Mouse (Mus musculus) MEL (cell line): ENCODE data around the gene Gdf7. TPM values are rescaled to one million over a fixed set of nuclear protein-coding genes. Genes with fewer than 3 reads are reported as not detected.

Experiments used
- DNase-seq: peaks from one replicate; pipeline ENCODE4 v3.0.0; 2011; ENCODE audit warnings: low read depth, low spot score
- H3K27ac ChIP-seq: 2 replicates; pipeline ENCODE4 v1.5.1; 2012; ENCODE audit warnings: low read depth, mild to moderate bottlenecking, control low read depth, low read length, moderate library complexity; ENCODE audit not compliant: control insufficient read depth
- H3K27me3 ChIP-seq, 2 experiments: fragments of 150-350 bp in 1 of 2; sonication (generic) in 1 of 2; 2 replicates each; pipeline ENCODE4 v1.6.1; 2012; ENCODE audit warnings: low read length in 2 of 2, mild to moderate bottlenecking in 2 of 2, improper control_type of control experiment in 1 of 2, moderate library complexity in 1 of 2; ENCODE audit not compliant: insufficient read depth in 2 of 2, control insufficient read depth in 1 of 2
- H3K36me3 ChIP-seq, 2 experiments: 2 replicates each; pipeline ENCODE4 v1.6.1; 2012 to 2014; ENCODE audit warnings: low read length in 2 of 2, improper control_type of control experiment in 1 of 2, inconsistent platforms in 1 of 2, mild to moderate bottlenecking in 1 of 2; ENCODE audit not compliant: insufficient read depth in 2 of 2, control insufficient read depth in 1 of 2
- H3K4me1 ChIP-seq, 2 experiments: fragments of 150-350 bp in 1 of 2; sonication (generic) in 1 of 2; 2 replicates each; pipeline ENCODE4 v1.6.1; 2012; ENCODE audit warnings: low read length in 2 of 2, improper control_type of control experiment in 1 of 2, mild to moderate bottlenecking in 1 of 2; ENCODE audit not compliant: insufficient read depth in 2 of 2, control insufficient read depth in 1 of 2
- H3K4me3 ChIP-seq, 2 experiments: fragments of 150-350 bp in 1 of 2; sonication (generic) in 1 of 2; 2 replicates each; pipeline ENCODE4 v1.5.1; 2012; ENCODE audit warnings: low read depth in 2 of 2, low read length in 2 of 2, mild to moderate bottlenecking in 2 of 2, moderate library complexity in 2 of 2, control low read depth in 1 of 2, improper control_type of control experiment in 1 of 2; ENCODE audit not compliant: control insufficient read depth in 1 of 2, insufficient read depth in 1 of 2
- H3K79me2 ChIP-seq: 2 replicates; pipeline ENCODE4 v1.6.1; 2012; ENCODE audit warnings: mild to moderate bottlenecking, low read length, moderate library complexity; ENCODE audit not compliant: control insufficient read depth, poor library complexity, insufficient read depth
- H3K9ac ChIP-seq: 2 replicates; pipeline ENCODE4 v1.6.1; 2012; ENCODE audit warnings: low read depth, mild to moderate bottlenecking, control low read depth, low read length, moderate library complexity; ENCODE audit not compliant: control insufficient read depth, poor library complexity, severe bottlenecking
- H3K9me3 ChIP-seq: fragments of 150-350 bp; sonication (generic); replicated peaks from 2 replicates; pipeline ENCODE4 v1.6.1; 2012; ENCODE audit warnings: mild to moderate bottlenecking, low read length, improper control_type of control experiment, moderate library complexity; ENCODE audit not compliant: insufficient read depth
- BHLHE40 ChIP-seq: IDR thresholded peaks from 2 replicates; pipeline ENCODE4 v1.6.1; 2012; ENCODE audit warnings: low read depth, mild to moderate bottlenecking, inconsistent platforms, low read length, improper control_type of control experiment, borderline replicate concordance
- ELF1 ChIP-seq: IDR thresholded peaks from 2 replicates; pipeline ENCODE4 v1.6.1; 2014; ENCODE audit warnings: low read depth, mild to moderate bottlenecking, inconsistent platforms, low read length, improper control_type of control experiment, moderate library complexity
- EP300 ChIP-seq, 2 experiments: IDR thresholded peaks; 2 replicates each; pipeline ENCODE4 v1.6.1; 2011; ENCODE audit warnings: improper control_type of control experiment in 2 of 2, low read length in 2 of 2, low read depth in 1 of 2, mild to moderate bottlenecking in 1 of 2
- GABPA ChIP-seq: IDR thresholded peaks from 2 replicates; pipeline ENCODE4 v1.6.1; 2012; ENCODE audit warnings: low read depth, mild to moderate bottlenecking, inconsistent platforms, low read length, improper control_type of control experiment, moderate library complexity
- HCFC1 ChIP-seq: IDR thresholded peaks from 2 replicates; pipeline ENCODE4 v1.6.1; 2012; ENCODE audit warnings: low read depth, mild to moderate bottlenecking, inconsistent platforms, low read length, improper control_type of control experiment, moderate library complexity
- JUND ChIP-seq: IDR thresholded peaks from 2 replicates; pipeline ENCODE4 v1.6.1; 2011; ENCODE audit warnings: low read depth, mild to moderate bottlenecking, improper control_type of control experiment, low read length
- MAFK ChIP-seq: IDR thresholded peaks from 2 replicates; pipeline ENCODE4 v1.6.1; 2011; ENCODE audit warnings: low read depth, mild to moderate bottlenecking, low read length, improper control_type of control experiment, borderline replicate concordance
- MXI1 ChIP-seq: IDR thresholded peaks from 2 replicates; pipeline ENCODE4 v1.6.1; 2011; ENCODE audit warnings: mild to moderate bottlenecking, low read depth, low read length, improper control_type of control experiment
- MYC ChIP-seq: IDR thresholded peaks from 2 replicates; pipeline ENCODE4 v1.6.1; 2011; ENCODE audit warnings: low read depth, mild to moderate bottlenecking, low read length, improper control_type of control experiment, moderate library complexity
- NRF1 ChIP-seq: IDR thresholded peaks from 2 replicates; pipeline ENCODE4 v1.6.1; 2014; ENCODE audit warnings: low read depth, mild to moderate bottlenecking, inconsistent platforms, low read length, improper control_type of control experiment, moderate library complexity; ENCODE audit not compliant: poor library complexity, insufficient read depth, severe bottlenecking
- POLR2A ChIP-seq, 2 experiments: IDR thresholded peaks; 2 replicates each; pipeline ENCODE4 v1.6.1; 2011 to 2012; ENCODE audit warnings: low read length in 2 of 2, mild to moderate bottlenecking in 2 of 2, control low read depth in 1 of 2, improper control_type of control experiment in 1 of 2, low read depth in 1 of 2, moderate library complexity in 1 of 2; ENCODE audit not compliant: control insufficient read depth in 1 of 2, insufficient read depth in 1 of 2, poor library complexity in 1 of 2
- POLR2AphosphoS2 ChIP-seq: IDR thresholded peaks from 2 replicates; pipeline ENCODE4 v1.6.1; 2011; ENCODE audit warnings: low read length, improper control_type of control experiment
- POLR2AphosphoS5 ChIP-seq: IDR thresholded peaks from 2 replicates; pipeline ENCODE4 v1.6.1; 2012; ENCODE audit warnings: low read depth, borderline replicate concordance, mild to moderate bottlenecking, inconsistent platforms, low read length, moderate library complexity, mixed read lengths
- RCOR1 ChIP-seq: IDR thresholded peaks from 2 replicates; pipeline ENCODE4 v1.6.1; 2012; ENCODE audit warnings: low read depth, mild to moderate bottlenecking, inconsistent platforms, low read length, improper control_type of control experiment
- SMC3 ChIP-seq: IDR thresholded peaks from 2 replicates; pipeline ENCODE4 v1.6.1; 2011; ENCODE audit warnings: low read depth, low read length, improper control_type of control experiment
- TAL1 ChIP-seq: IDR thresholded peaks from 2 replicates; pipeline ENCODE4 v1.6.1; 2012; ENCODE audit warnings: mild to moderate bottlenecking, inconsistent platforms, low read length, moderate library complexity, mixed read lengths
- TBP ChIP-seq: IDR thresholded peaks from 2 replicates; pipeline ENCODE4 v1.8.0; 2011; ENCODE audit warnings: low read depth, low read length, improper control_type of control experiment
- UBTF ChIP-seq: IDR thresholded peaks from 2 replicates; pipeline ENCODE4 v1.6.1; 2012; ENCODE audit warnings: low read depth, mild to moderate bottlenecking, inconsistent platforms, low read length, improper control_type of control experiment, moderate library complexity, borderline replicate concordance; ENCODE audit not compliant: insufficient read depth
- USF1 ChIP-seq: IDR thresholded peaks from 2 replicates; pipeline ENCODE4 v1.6.1; 2014; ENCODE audit warnings: low read depth, mild to moderate bottlenecking, inconsistent platforms, low read length, improper control_type of control experiment, moderate library complexity
- polyA plus RNA-seq, 2 experiments: library from polyadenylated mRNA; stranded (reverse) in 1 of 2; unstranded in 1 of 2; fragments of >175 nt in 1 of 2; fragments of >200 nt in 1 of 2; gene quantifications; 2 replicates each; pipeline versions ENCODE4 v1.2.1 to v1.2.4; 2012; ENCODE audit warnings: low replicate concordance in 2 of 2, low read depth in 1 of 2; ENCODE audit not compliant: insufficient read length in 2 of 2, insufficient read depth in 1 of 2, missing spikeins in 1 of 2
- total RNA-seq: library from RNA; depleted of rRNA; stranded (reverse); fragments of 300-350 nt; gene quantifications from 2 replicates; pipeline ENCODE4 v1.2.3, GENCODE M21; 2012

The Gdf7 gene
- total and polyA plus RNA-seq, 3 experiments, result not detected

- no peaks in the 10 kb centered on the region for H3K79me2 ChIP-seq
- H3K4me3 ChIP-seq, result no peak overlapping the region
- H3K9ac ChIP-seq, result no peak overlapping the region
- H3K27ac ChIP-seq, result no peak overlapping the region
- no peaks in the 10 kb centered on the region for H3K9me3 ChIP-seq
- no peak for TF ChIP-seq TAL1
- DNase-seq, result no peak
- H3K36me3 ChIP-seq, result no peaks in the 10 kb centered on the region
- H3K4me1 ChIP-seq, result no peaks in the 10 kb centered on the region
- no peaks in the 10 kb centered on the region for H3K27me3 ChIP-seq
Measured at GRCm38 (mm10) chr12:8335503-8335902, 33.7 kb upstream of the Gdf7 start.

- no peak overlapping the region for H3K4me3 ChIP-seq
- TF ChIP-seq RCOR1 (no peak), GABPA (no peak), ELF1 (no peak), MXI1 (no peak), JUND (no peak), TBP (no peak), NRF1 (no peak)
- H3K9me3 ChIP-seq, result no peaks in the 10 kb centered on the region
- H3K36me3 ChIP-seq, result no peaks in the 10 kb centered on the region
- no peak overlapping the region for H3K9ac ChIP-seq
- no peaks in the 10 kb centered on the region for H3K4me1 ChIP-seq
- H3K79me2 ChIP-seq, result no peaks in the 10 kb centered on the region
- H3K27ac ChIP-seq, result no peak overlapping the region
- no peaks in the 10 kb centered on the region for H3K27me3 ChIP-seq
- no peak for DNase-seq
Measured at GRCm38 (mm10) chr12:8334261-8334660, 32.5 kb upstream of the Gdf7 start.

- Histone ChIP-seq H3K9me3 (no peaks in the 10 kb centered on the region), H3K36me3 (no peaks in the 10 kb centered on the region), H3K4me1 (no peaks in the 10 kb centered on the region), H3K27me3 (no peaks in the 10 kb centered on the region), H3K79me2 (no peaks in the 10 kb centered on the region), H3K27ac (no peak overlapping the region), H3K9ac (no peak overlapping the region), H3K4me3 (no peak overlapping the region)
- DNase-seq, result no peak
- no peak for TF ChIP-seq TBP
Measured at GRCm38 (mm10) chr12:8333617-8334016, 31.9 kb upstream of the Gdf7 start.

- Histone ChIP-seq H3K9ac (no peak overlapping the region), H3K79me2 (no peaks in the 10 kb centered on the region), H3K27ac (no peak overlapping the region)
- no peak for DNase-seq
- no peak for TF ChIP-seq POLR2AphosphoS2
- TF ChIP-seq UBTF, result no peak
- TF ChIP-seq MAFK, result no peak
- TF ChIP-seq JUND, result no peak
- TF ChIP-seq USF1, result no peak
- no peak for TF ChIP-seq POLR2AphosphoS5
- no peak for TF ChIP-seq HCFC1
- TF ChIP-seq ELF1, result no peak
- no peak for TF ChIP-seq EP300 (IDR thresholded peaks at IDR 0.05; ENCODE audit: low read depth in 1 of 2, low read length in 2 of 2)
- no peak for TF ChIP-seq RCOR1
- TF ChIP-seq BHLHE40, result no peak
- TF ChIP-seq SMC3, result no peak
- TF ChIP-seq POLR2A (IDR thresholded peaks at IDR 0.05; ENCODE audit: control insufficient read depth in 1 of 2, insufficient read depth in 1 of 2, low read depth in 1 of 2, low read length in 2 of 2, poor library complexity in 1 of 2), result no peak
- no peak for TF ChIP-seq MYC
- TF ChIP-seq, all 39 proteins: peak for 0
- no peaks in the 10 kb centered on the region for H3K9me3 ChIP-seq
- H3K4me1 ChIP-seq, result no peaks in the 10 kb centered on the region
- H3K36me3 ChIP-seq, result no peaks in the 10 kb centered on the region
- H3K4me3 ChIP-seq, result no peak overlapping the region
- H3K27me3 ChIP-seq, result no peaks in the 10 kb centered on the region
Measured at GRCm38 (mm10) chr12:8332174-8332542, 30.4 kb upstream of the Gdf7 start.
